Mouse (Mus musculus) liver, adult 2 months (tissue): ENCODE measurements at regions not wholly inside any gene's neighbourhood (a gene's known extent, or its start where the extent isn't known, plus 50 kb on each side); places are given as distances from the start of the nearest gene placed in this dataset.
A peak's percentile ranks its signal among the peaks of the same experiment; 100 is the strongest.

Experiments used
- DNase-seq: peaks from one replicate; pipeline ENCODE4 v3.0.0-alpha.2; 2011; ENCODE audit warnings: low read depth, low spot score; ENCODE audit errors: extremely low read depth
- H3K27ac ChIP-seq: fragments of 200-500 bp; replicated peaks from 2 replicates; pipeline ENCODE4 v1.5.1; 2012; ENCODE audit warnings: low read depth, mild to moderate bottlenecking, control low read depth, inconsistent platforms, low read length; ENCODE audit not compliant: insufficient read depth
- H3K27me3 ChIP-seq: fragments of 200-500 bp; 2 replicates; pipeline ENCODE4 v1.6.1; 2012; ENCODE audit warnings: mild to moderate bottlenecking, moderate library complexity, low read length, inconsistent platforms; ENCODE audit not compliant: control insufficient read depth, insufficient read depth
- H3K36me3 ChIP-seq: fragments of 200-500 bp; 2 replicates; pipeline ENCODE4 v1.6.1; 2012; ENCODE audit warnings: low read length, inconsistent platforms; ENCODE audit not compliant: control insufficient read depth, insufficient read depth
- H3K4me1 ChIP-seq: fragments of 200-500 bp; 2 replicates; pipeline ENCODE4 v1.6.1; 2011; ENCODE audit warnings: low read length; ENCODE audit not compliant: control insufficient read depth, insufficient read depth
- H3K4me3 ChIP-seq: fragments of 200-500 bp; 2 replicates; pipeline ENCODE4 v1.5.1; 2011; ENCODE audit warnings: low read depth, mild to moderate bottlenecking, control low read depth, low read length, moderate library complexity; ENCODE audit not compliant: insufficient read depth
- H3K79me2 ChIP-seq: fragments of 200-500 bp; 2 replicates; pipeline ENCODE4 v1.6.1; 2012; ENCODE audit warnings: inconsistent platforms, mild to moderate bottlenecking, low read length, moderate library complexity; ENCODE audit not compliant: control insufficient read depth, insufficient read depth
- H3K9ac ChIP-seq: fragments of 200-500 bp; 2 replicates; pipeline ENCODE4 v1.6.1; 2012; ENCODE audit warnings: low read depth, mild to moderate bottlenecking, control low read depth, inconsistent platforms, low read length
- CTCF ChIP-seq: fragments of 200-500 bp; IDR thresholded peaks from 2 replicates; pipeline ENCODE4 v1.5.1; 2011; ENCODE audit warnings: low read depth, low read length, control low read depth
- POLR2A ChIP-seq: fragments of 200-500 bp; IDR thresholded peaks from 2 replicates; pipeline ENCODE4 v1.6.1; 2011; ENCODE audit warnings: low read length, control low read depth; ENCODE audit not compliant: insufficient read depth; ENCODE audit errors: extremely low read depth
- WGBS: fragments of 180-500 bp; shearing (Covaris S2); methylation state at CpG from one replicate; pipeline ENCODE4 v1.1.7; 2018; 5-methylcytosine and 5-hydroxymethylcytosine counted together

GRCm38 (mm10) chr6:100449087-100449486 is 161.8 kb upstream of the Rybp start:
- no peak overlapping the region for H3K9ac ChIP-seq
- no peak for DNase-seq
- no peak overlapping the region for H3K4me3 ChIP-seq
- no peaks in the 10 kb centered on the region for H3K36me3 ChIP-seq
- no peaks in the 10 kb centered on the region for H3K27me3 ChIP-seq
- TF ChIP-seq CTCF (no peak), POLR2A (no peak)
- H3K79me2 ChIP-seq = no peaks in the 10 kb centered on the region
- H3K4me1 ChIP-seq = 0 out of 2 replicates have a peak, but pooled peaks cover 5% of the 10 kb centered on the region
- no peak overlapping the region for H3K27ac ChIP-seq
- 99% methylated on average over 4 of the region's 4 CpGs for WGBS

DNA sequence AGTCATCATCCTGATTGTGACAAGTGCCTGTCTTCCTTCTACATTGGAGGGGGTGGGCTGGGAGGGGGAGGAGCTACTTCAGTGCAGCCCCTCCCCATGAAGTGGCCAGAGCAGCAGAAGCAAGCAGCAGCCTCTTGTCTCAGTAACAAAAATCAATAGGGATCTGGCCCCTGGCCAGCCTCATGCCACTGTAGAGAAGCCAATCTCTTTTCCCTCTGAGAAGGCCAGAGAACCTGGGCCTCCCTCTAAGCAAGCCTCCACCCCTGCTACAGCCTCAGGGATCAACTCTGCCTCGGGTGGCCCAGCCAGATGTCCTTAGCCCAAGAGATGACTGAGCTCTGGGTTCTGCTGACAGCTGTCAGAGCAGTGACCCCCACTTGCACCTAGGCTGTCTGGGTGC is 159.9 kb upstream of the Rybp start:
- H3K36me3 ChIP-seq = no peaks in the 10 kb centered on the region
- H3K4me1 ChIP-seq = 0 out of 2 replicates have a peak, but pooled peaks cover 3% of the 10 kb centered on the region
- H3K27me3 ChIP-seq = no peaks in the 10 kb centered on the region
- H3K27ac ChIP-seq = no peak overlapping the region
- no peaks in the 10 kb centered on the region for H3K79me2 ChIP-seq
- 30% methylated on average over 1 of the region's 1 CpGs for WGBS
- TF ChIP-seq POLR2A (no peak), CTCF (no peak)
- DNase-seq = peak; percentile 56
- H3K4me3 ChIP-seq = no peak overlapping the region
- no peak overlapping the region for H3K9ac ChIP-seq

DNA sequence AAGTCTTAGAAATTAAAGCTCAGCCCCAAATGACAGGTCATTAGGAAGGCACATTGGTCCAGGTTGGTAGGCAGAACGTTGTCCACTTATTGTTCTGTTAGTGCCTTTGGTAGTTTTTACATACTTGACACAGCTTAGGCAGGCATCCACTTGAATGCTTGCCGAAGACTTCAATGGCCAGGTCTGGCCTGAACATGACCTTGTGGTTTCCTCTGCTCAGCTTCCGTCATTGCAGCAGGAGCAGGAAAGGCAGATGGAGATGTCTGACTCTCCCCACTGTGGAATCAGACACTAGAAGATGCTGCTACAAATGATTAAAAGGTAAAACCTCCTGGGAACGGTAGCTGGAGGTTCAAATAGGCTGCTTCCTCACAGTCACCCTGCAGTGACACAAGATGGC is 159.5 kb upstream of the Rybp start:
- H3K27me3 ChIP-seq = no peaks in the 10 kb centered on the region
- DNase-seq = no peak
- H3K4me3 ChIP-seq = no peak overlapping the region
- H3K4me1 ChIP-seq = 0 out of 2 replicates have a peak, but pooled peaks cover 3% of the 10 kb centered on the region
- WGBS = 63% methylated on average over 4 of the region's 4 CpGs
- no peaks in the 10 kb centered on the region for H3K79me2 ChIP-seq
- no peak for TF ChIP-seq CTCF
- H3K9ac ChIP-seq = no peak overlapping the region
- H3K27ac ChIP-seq = no peak overlapping the region
- no peaks in the 10 kb centered on the region for H3K36me3 ChIP-seq

DNA sequence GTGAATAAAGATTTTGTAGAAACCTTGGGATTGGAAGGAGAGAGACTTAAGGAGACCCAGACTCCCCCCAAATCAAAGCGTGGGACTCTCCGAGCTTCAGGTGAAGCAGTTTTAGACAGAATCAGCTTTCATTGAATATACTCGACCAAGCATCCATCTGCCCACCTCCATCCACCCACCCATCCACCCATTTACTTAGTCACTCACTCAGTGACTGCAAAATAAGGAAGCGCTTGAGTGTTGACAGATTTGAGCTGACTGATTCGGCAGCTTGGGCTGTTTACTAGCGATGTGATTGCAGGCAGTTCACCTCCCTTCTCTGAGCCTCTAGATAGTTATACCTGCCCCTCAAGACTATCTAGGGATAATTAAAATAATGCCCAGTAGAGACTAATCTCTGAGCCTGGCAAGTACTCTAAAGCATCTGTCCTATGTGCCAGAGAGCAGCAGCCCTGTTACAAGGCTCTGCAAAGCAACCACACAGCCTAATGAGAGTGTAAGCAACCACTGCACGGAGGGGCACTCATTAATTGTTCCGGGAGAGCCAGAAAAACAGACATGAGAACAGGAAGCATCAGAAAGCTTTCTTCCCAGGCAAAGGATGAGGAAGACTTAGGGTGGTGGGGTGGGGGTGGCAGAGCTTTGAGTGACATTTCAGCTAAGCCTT is 151.9 kb upstream of the Rybp start:
- H3K36me3 ChIP-seq = no peaks in the 10 kb centered on the region
- no peaks in the 10 kb centered on the region for H3K79me2 ChIP-seq
- no peaks in the 10 kb centered on the region for H3K4me1 ChIP-seq
- no peaks in the 10 kb centered on the region for H3K27me3 ChIP-seq
- no peak for DNase-seq
- no peak overlapping the region for H3K27ac ChIP-seq
- no peak overlapping the region for H3K9ac ChIP-seq
- 47% methylated on average over 8 of the region's 8 CpGs for WGBS
- H3K4me3 ChIP-seq = no peak overlapping the region
- TF ChIP-seq POLR2A (no peak), CTCF (no peak)

GRCm38 (mm10) chr6:100438511-100438991 is 151.3 kb upstream of the Rybp start:
- Histone ChIP-seq H3K79me2 (no peaks in the 10 kb centered on the region), H3K27me3 (no peaks in the 10 kb centered on the region), H3K9ac (no peak overlapping the region), H3K4me3 (no peak overlapping the region), H3K36me3 (no peaks in the 10 kb centered on the region), H3K27ac (no peak overlapping the region), H3K4me1 (no peaks in the 10 kb centered on the region)
- DNase-seq = no peak
- TF ChIP-seq CTCF (no peak), POLR2A (no peak)
- 7% methylated on average over 13 of the region's 13 CpGs for WGBS

DNA sequence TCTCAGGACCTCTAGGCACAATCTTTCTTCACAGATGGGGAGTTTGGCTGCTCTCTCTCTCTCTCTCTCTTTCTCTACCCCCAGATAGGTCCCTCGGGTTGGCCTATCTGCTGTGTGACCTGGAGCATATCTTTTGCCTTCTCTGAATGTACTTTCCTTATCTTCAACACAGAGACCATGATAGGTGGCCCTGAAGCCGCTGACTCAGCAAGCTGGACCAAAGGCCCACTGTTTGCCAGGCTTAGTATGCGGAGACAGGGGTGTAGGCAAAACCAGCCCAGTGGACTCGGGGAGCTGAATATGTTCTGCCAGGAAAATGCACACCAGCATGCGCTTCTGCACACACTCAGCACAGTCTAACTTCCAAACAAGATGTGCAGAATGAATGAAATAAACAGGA is 150.7 kb upstream of the Rybp start:
- 69% methylated on average over 5 of the region's 5 CpGs for WGBS
- no peaks in the 10 kb centered on the region for H3K79me2 ChIP-seq
- no peak for DNase-seq
- H3K27me3 ChIP-seq = no peaks in the 10 kb centered on the region
- no peak overlapping the region for H3K4me3 ChIP-seq
- H3K9ac ChIP-seq = no peak overlapping the region
- H3K27ac ChIP-seq = no peak overlapping the region
- H3K4me1 ChIP-seq = peaks cover under 1% of the 10 kb centered on the region
- TF ChIP-seq POLR2A (no peak), CTCF (no peak)
- H3K36me3 ChIP-seq = no peaks in the 10 kb centered on the region
